Mouse (Mus musculus) megakaryocyte-erythroid progenitor cell, adult 5-6 weeks (primary cell): ENCODE measurements at regions not wholly inside any gene's neighbourhood (a gene's known extent, or its start where the extent isn't known, plus 50 kb on each side); places are given as distances from the start of the nearest gene placed in this dataset.

Source experiments
- ATAC-seq: replicated peaks from 2 replicates; pipeline ENCODE4 v1.8.0; 2016; ENCODE audit warnings: mild to moderate bottlenecking, inconsistent platforms; ENCODE audit not compliant: severe bottlenecking, poor library complexity, low FRiP score, low TSS enrichment

- no peak for ATAC-seq
These were observed 419.7 kb upstream of the Ubash3b start for GRCm38 (mm10) chr9:41581152-41581551.

DNA sequence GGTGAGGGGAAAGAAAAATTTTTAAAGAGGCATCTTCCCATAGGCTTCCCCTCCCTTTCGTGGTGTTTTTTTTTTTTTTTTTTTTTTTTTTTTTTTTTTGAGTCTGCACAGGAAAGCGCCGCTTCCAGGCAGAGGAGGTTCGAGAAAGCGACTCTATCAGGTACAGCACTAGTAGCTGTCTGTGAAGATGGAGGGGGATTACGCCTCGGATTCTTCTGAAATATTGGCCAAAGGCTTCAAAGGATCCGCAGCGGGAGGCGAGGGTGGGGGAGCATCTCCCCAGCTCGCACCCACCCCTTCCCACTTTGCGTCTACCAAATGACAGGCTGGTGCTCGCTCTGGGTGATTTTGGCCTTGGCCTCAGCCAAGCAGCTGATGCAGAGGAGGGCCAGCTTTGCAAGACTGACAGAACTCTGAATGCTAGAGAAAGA lies 419.1 kb upstream of the Ubash3b start:
- no peak for ATAC-seq

- no peak for ATAC-seq
These were observed 418.6 kb upstream of the Ubash3b start for GRCm38 (mm10) chr9:41580067-41580466.

DNA sequence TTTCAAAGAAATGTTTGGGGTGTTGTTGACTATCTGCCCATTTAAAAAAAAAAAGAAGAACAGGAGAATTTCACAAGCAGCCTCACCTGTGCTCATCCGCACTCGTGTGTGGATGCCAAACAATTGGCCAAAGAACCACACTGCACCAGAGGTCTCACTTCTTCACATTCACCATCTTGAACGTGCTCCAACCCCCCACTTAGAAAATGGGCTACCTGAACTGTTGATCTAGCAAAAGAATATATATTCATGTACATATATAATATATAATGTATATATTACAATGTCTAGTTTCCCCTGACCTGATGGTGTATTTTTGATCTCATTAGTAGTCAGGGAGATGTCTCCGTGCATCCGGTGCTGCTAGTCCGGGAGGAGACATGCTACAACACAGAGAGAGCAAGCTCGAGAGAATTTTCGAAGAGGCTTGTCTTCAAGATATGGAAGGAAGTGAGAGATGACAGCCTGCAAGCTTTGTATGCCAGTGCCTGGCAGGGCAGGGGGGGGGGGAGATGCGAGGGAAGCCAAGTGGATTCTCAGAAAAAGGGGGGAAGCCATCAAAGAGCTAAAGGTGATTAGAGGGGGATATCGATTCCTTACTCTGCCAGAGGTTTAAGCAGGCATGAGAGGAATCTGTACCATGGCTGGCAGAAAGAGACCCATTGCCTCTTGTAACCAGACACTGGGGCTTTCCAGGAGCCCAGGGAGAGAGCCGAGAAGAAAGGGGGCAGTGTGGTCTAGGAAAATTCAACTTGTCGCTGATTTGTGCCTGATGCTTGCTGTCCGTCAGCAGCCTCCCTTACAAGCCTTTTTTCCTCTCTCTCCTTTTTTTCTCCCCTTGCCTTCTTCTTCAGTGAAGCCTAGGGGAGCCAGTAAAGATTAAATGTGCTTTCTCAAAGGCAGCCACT lies 417.9 kb upstream of the Ubash3b start:
- no peak for ATAC-seq

DNA sequence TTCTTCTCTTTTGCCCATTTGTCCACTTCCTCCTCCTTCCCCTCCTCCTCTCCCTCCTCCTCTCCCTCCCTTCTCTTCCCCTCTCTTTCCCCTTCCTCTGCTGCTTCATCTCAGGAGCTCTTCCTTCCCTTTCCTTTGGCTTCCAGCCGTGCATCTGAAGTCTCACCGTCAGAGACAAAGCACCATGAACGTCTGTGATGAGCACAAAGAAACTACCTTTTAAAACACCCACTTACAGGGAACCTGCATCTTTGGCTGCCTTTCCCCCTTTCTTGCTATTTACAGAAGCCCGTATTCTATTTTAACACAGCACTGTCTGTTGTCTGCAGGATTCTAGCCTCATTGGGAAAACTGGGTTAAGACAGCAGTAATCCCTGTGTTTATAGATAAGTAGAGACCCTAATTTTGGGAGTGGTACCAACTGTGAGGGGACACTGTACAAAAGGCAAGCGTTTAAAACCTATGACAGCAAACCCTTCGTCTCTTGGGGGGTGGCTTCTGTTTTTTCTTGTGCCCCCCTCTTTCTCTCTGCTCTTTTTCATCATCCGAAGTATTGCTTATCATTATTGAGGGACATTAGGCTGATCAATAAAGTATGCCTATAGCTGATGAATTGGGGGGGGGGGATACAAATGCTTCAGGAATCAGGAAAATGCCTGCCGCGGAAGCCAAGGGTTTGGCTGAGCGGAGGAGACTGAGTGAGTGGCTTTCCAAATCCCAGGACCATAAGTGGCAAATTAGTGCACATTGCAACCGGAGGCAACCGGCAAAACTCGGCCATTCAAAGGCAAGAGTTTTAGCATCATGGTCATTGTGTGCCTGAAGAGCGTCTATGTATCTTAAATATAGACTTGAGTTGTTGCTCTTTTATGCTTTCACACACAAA lies 417.0 kb upstream of the Ubash3b start:
- no peak for ATAC-seq

DNA sequence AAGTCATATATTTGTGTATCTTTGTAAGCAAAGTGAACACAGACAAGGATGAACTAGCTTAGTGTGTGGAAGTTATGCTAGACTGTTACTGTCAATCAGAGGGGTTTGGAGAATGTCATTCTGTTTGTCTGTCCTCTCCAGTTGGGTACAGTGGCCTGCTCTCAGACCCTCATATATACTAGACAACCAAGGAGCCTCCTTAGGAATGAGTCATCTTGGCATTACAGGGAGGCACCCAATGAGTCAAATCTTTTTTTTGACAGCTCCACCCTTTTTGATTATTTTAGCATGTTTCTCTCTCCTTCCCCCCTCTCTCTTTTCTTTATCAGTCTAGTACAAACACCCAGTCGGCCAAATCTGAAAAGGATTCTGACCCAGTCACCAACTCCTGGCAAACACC lies 416.3 kb upstream of the Ubash3b start:
- no peak for ATAC-seq

DNA sequence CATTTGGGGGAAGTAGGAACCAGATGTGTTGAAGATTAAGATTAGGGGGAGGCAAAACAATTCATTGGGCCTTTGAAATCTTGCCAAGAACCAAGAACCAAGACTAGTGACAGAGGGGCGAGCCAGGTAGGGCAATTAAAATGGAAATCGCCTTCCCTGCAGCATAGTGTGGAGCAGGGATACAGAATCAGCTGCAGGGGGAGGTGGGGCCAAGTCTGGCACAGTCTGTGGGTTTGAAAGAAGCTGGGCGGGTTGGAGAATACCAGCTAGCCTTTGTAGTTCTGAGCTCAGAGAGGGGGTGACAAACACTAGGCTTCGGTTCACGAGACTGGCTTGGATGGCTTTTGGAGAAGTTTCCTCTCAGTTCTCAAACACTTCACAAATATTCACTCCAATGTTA lies 414.3 kb upstream of the Ubash3b start:
- ATAC-seq = no peak

DNA sequence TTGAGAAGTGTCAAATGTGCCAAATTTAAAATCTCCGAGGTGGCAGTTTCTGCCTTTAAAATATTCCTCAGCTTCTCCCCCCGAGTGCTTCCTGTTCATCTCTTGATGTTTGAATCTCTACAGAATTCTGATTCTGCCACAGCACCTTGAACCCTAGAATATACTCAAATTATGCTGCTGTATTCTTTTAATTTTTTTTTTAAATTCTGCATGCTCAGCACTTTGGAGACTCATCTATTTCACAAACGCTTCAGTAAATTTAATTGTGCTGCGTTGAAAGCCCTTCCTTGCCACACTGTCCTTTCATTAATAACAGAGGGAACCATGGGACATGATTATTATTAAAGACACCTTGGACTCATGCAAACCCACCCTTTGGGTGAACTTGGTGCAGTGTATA lies 408.8 kb upstream of the Ubash3b start:
- ATAC-seq = no peak

DNA sequence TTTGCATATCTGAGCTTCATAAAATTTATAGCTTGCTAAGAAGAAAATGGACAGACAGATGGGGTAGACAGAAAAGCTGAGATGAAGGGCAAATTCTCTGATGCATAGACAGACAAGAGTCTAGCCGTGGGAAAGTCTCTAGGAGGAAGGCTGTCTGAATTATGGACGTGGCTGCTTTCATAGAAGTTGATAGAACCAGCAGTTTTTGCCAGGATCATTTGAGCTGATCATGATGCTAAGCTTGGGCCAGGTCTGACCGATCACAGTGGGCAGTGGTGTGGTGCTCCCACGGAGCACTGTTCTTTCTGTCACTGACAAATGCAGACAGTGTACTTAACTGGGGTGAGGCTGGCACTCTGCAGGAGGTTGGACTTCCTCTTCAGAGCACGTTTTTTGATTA lies 405.0 kb upstream of the Ubash3b start:
- no peak for ATAC-seq

DNA sequence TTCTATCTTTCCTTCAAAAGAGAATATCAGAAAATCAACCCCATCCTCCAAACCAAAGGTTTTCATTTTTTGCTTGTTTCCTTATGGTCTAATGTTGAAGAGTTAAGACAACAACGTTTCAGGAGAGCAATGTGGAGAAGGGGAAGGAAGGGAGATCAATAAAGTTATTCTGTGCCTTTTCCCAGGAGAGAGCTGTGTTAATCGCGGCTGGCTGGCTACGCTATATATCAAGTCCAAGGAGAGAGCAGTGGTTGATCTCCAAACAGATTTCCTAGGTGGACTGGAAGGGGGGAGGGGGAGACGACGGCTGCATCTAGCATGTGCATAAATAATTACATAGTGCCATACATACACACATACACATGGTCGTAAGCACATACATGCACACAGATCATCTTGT lies 404.3 kb upstream of the Ubash3b start:
- no peak for ATAC-seq

DNA sequence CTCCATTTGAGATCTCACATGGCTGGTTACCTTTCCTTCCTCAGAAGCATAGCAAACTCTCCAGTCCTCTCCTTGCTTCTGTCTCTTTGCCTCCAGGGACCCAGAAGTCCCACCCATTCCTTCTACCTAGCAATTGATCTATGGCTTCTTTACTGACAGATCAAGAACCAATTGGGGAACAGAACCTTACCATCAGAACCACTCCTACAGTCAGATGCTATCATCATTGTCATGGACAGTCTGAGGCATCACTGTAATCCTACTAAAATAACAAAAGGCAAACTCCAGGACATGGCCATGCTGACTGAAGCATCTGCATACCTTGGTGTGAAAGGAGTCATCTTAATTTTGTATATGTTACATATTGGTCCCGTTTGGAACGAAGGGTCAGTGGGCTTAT lies 401.9 kb upstream of the Ubash3b start:
- no peak for ATAC-seq

- ATAC-seq = no peak
These were observed 397.0 kb upstream of the Ubash3b start for GRCm38 (mm10) chr9:41558456-41558855.

DNA sequence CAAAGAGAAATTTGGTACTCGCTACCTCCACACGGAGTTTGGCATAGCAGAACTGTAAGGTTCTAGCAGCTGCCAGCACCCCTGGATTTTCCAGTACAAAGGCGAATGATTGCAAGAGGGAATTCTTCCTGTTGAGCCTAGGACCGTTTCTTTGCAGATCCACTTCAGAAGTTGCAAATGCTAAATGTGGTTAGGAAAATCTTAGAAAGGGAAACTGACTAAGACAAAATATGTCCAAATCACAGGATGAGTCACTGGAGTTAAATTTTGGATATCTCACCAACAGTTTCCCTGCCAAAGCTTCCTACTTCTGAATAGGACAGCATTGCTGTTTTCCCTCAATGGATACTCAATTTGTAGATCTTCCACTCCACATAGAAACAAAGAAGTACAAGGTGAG lies 395.4 kb upstream of the Ubash3b start:
- ATAC-seq = no peak

GRCm38 (mm10) chr9:41545776-41546175 lies 384.3 kb upstream of the Ubash3b start:
- no peak for ATAC-seq

GRCm38 (mm10) chr9:41542511-41542910 lies 381.0 kb upstream of the Ubash3b start:
- no peak for ATAC-seq

GRCm38 (mm10) chr9:41541327-41541726 lies 379.8 kb upstream of the Ubash3b start:
- no peak for ATAC-seq

GRCm38 (mm10) chr9:41532786-41533185 lies 371.3 kb upstream of the Ubash3b start:
- ATAC-seq = no peak

DNA sequence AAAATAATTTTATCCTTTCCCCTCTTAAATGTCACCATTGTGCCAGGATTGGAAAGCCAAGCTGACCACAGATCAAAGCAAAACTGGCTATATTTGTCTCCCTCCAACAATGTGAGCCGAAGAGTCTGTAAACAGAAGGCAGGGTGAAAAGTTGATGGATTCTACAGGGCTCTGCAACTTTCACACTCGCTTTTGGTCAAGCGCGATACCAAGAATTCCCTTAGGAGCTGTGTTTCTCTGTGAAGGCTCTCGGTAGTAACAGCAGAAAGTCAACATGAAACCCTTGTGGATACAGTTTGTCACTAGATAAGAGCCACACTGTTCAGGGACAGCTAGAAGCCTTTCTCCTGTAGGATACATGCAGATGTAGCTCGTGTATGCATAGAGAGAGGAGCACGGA lies 370.8 kb upstream of the Ubash3b start:
- no peak for ATAC-seq

- no peak for ATAC-seq
These were observed 370.1 kb upstream of the Ubash3b start for GRCm38 (mm10) chr9:41531596-41531995.

GRCm38 (mm10) chr9:41526126-41526525 lies 364.6 kb upstream of the Ubash3b start:
- no peak for ATAC-seq

GRCm38 (mm10) chr9:41525534-41525933 lies 364.0 kb upstream of the Ubash3b start:
- no peak for ATAC-seq
